Mouse (Mus musculus): ENCODE results near the gene Cfap46. TPM values are rescaled to one million over a fixed set of nuclear protein-coding genes. Genes with fewer than 3 reads are reported as not detected.
A peak's percentile ranks its signal among the peaks of the same experiment; 100 is the strongest.

The Cfap46 gene
- 2.7 and 3.3 TPM in 2 replicates for polyA plus RNA-seq (2015; fragmentation: Nextera tagmentation; extraction: Ambion mirVana)

DNA sequence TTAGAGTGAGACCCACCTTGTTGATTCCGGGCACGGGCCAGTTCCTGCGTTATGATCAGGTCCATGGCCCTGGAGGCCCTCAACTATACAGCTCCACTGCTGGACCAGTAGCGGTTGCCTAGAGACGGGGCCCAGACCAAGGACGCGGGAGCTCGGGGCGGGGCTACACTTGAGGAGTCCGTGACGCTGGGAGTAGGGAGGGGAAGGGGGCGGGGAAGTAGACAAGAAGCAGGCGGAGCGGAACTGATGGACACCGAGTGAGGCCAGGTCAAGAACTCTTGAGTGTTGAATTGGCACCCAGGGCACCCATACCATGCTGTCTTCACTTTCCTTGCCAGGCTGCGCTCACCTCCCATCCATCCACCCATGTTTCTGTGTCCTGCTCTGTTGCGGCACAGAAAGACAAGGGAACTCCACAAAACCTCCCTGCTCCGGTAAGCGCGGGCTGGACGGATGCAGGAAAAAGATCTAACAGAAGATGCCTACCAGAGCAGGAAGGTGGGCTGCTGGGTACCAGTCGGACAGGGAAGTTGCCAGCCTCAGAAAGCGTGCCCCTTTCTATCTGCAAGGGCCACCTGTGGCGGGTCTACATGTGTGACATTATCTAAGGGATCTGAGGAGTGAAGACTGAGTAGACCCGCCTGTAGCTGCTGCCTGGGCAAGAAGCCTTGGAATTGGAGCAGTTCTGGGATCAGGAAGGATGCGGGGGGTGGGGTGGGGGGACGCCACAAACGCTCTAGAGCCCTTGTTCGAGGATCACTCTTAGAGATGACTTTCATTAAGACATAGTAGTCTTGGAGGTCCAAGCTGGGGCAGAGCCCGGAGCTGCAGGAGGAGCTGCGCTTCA lies at the start of gene Cfap46:
Gene Cfap46, minus strand, starts transcription at position 112 of the 847 bp plus-strand sequence.
- peak within 1 kb of the TSS; percentile 63 for H3K9ac ChIP-seq (ENCODE audit: low read length)
- peak within 1 kb of the TSS; percentile 65 for H3K4me3 ChIP-seq (ENCODE audit: low read length)
- ATAC-seq (ENCODE audit: low read depth), result peak; percentile 92
- no peak within 1 kb of the TSS for H3K27ac ChIP-seq (ENCODE audit: low read length)
- H3K36me3 ChIP-seq (ENCODE audit: control insufficient read depth, insufficient read depth, low read length), result no peaks in the 10 kb centered on the region
- H3K9me3 ChIP-seq (ENCODE audit: control insufficient read depth, low read length), result no peaks in the 10 kb centered on the region
- WGBS, result under 1% methylated on average over 30 of the region's 31 CpGs
- H3K4me2 ChIP-seq (ENCODE audit: low read depth, low read length), result peak within 1 kb of the TSS; percentile 94
- H3K4me1 ChIP-seq (replicated peaks; ENCODE audit: control insufficient read depth, insufficient read depth, low read length), result 0 out of 2 replicates have a peak, but pooled peaks cover 5% of the 10 kb centered on the region
- H3K27me3 ChIP-seq (ENCODE audit: control insufficient read depth, insufficient read depth, low read depth, low read length), result no peaks in the 10 kb centered on the region; the same call in 1 of the 2 replicates

DNA sequence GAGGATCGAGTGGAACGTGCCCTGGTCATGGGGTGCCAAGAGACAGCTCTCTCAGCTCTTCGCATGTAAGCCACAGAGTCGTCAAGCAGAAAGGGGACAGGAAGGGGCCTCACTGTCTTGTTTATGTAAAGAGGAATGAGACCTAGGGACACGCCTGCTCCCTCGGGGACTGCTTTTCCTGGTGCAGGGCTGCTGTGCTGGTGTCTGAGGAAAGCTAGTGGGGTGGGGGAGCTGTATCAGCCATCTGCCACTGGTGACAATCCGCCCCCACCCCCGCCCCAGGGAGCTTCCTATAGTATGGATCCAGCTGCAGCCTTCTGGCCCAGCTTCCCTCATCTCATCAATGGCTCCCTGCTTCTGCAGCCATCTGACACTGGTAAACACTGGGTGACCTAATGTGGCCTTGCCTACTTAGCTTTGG lies 47.7 kb upstream of the Cfap46 start:
- H3K4me1 ChIP-seq (replicated peaks; ENCODE audit: control insufficient read depth, insufficient read depth, low read length), result 0 out of 2 replicates have a peak, but pooled peaks cover 4% of the 10 kb centered on the region
- H3K4me2 ChIP-seq (ENCODE audit: low read depth, low read length), result no peak overlapping the region
- H3K9me3 ChIP-seq (ENCODE audit: control insufficient read depth, low read length), result no peaks in the 10 kb centered on the region
- no peak overlapping the region for H3K9ac ChIP-seq (ENCODE audit: low read length)
- WGBS, result 26% methylated on average over 8 of the region's 8 CpGs
- ATAC-seq (ENCODE audit: low read depth), result peak; percentile 85
- H3K27me3 ChIP-seq (ENCODE audit: control insufficient read depth, insufficient read depth, low read depth, low read length), result no peaks in the 10 kb centered on the region
- H3K4me3 ChIP-seq (ENCODE audit: low read length), result no peak overlapping the region
- peak overlapping the region; percentile 54 for H3K27ac ChIP-seq (ENCODE audit: low read length)
- H3K36me3 ChIP-seq (ENCODE audit: control insufficient read depth, insufficient read depth, low read length), result no peaks in the 10 kb centered on the region

DNA sequence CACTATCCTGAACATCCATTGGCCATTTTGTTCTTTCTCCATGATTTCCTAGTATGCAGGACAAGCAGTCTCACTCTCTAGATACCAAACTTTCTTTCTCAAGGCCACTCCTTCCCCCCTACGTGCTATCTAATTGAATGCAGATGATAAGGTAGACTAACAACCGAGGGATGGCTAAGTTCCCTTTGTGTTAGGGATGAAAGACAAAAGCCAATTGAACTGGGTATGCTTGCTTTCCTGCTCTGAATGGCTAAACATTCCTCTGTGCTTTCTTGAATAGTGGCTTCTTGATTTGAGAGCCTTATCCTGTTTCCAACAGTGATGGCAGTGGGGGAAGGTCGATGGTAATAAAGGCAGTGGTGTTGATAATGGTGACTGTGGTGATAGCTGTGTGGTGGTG lies 43.5 kb upstream of the Cfap46 start:
- no peak for ATAC-seq (ENCODE audit: low read depth)
- WGBS, result 32% methylated on average over 3 of the region's 3 CpGs
- H3K27me3 ChIP-seq (ENCODE audit: control insufficient read depth, insufficient read depth, low read depth, low read length), result no peaks in the 10 kb centered on the region
- H3K27ac ChIP-seq (ENCODE audit: low read length), result no peak overlapping the region
- no peak overlapping the region for H3K4me3 ChIP-seq (ENCODE audit: low read length)
- H3K36me3 ChIP-seq (ENCODE audit: control insufficient read depth, insufficient read depth, low read length), result no peaks in the 10 kb centered on the region
- 0 out of 2 replicates have a peak, but pooled peaks cover 4% of the 10 kb centered on the region for H3K4me1 ChIP-seq (replicated peaks; ENCODE audit: control insufficient read depth, insufficient read depth, low read length)
- no peaks in the 10 kb centered on the region for H3K9me3 ChIP-seq (ENCODE audit: control insufficient read depth, low read length)
- H3K9ac ChIP-seq (ENCODE audit: low read length), result no peak overlapping the region
- H3K4me2 ChIP-seq (ENCODE audit: low read depth, low read length), result no peak overlapping the region

DNA sequence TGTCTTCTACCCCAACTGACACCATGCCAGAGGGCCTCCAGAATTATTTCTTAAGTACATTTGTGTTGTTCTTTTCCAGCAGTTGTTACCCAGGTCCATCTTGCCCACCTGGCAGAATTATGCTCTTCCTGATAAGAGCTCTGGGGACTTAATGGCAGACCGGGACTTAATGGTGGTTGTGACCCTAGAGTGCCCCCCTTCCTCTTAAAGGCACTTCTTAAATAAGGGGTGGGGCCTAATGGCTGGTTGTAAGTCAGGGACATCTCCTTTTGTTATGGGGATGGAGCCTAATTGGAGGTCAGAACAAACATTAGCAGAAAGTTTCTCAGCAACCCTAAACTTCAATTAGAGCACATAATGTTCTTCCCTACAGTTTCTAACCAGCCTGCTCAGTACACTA lies 42.0 kb upstream of the Cfap46 start:
- 42% methylated on average over 1 of the region's 1 CpGs for WGBS
- Histone ChIP-seq H3K27ac (ENCODE audit: low read length) (no peak overlapping the region), H3K27me3 (ENCODE audit: control insufficient read depth, insufficient read depth, low read depth, low read length) (no peaks in the 10 kb centered on the region), H3K9me3 (ENCODE audit: control insufficient read depth, low read length) (no peaks in the 10 kb centered on the region), H3K9ac (ENCODE audit: low read length) (no peak overlapping the region), H3K36me3 (ENCODE audit: control insufficient read depth, insufficient read depth, low read length) (no peaks in the 10 kb centered on the region), H3K4me2 (ENCODE audit: low read depth, low read length) (no peak overlapping the region), H3K4me3 (ENCODE audit: low read length) (no peak overlapping the region), H3K4me1 (replicated peaks; ENCODE audit: control insufficient read depth, insufficient read depth, low read length) (no peaks in the 10 kb centered on the region)
- ATAC-seq (ENCODE audit: low read depth), result no peak

DNA sequence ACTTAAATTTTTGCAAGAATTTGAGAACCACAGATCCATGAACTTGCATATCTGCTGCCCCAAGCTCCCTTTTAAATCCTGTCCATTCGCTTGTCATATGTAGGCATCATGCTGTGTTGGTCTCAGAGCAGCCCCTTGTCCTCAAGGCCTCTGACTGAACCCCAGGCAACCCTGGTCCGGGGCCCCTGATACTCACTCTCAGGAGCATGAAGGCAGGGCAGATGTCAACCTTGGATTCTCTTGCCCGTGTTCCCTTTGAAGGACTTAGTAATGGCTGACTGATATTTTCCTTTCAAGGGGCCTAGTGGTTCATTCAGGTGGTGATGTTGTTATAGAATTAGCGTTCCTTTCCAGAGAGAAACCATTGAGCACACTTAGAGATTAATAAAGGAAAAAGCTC lies 40.4 kb upstream of the Cfap46 start:
- no peaks in the 10 kb centered on the region for H3K27me3 ChIP-seq (ENCODE audit: control insufficient read depth, insufficient read depth, low read depth, low read length)
- H3K27ac ChIP-seq (ENCODE audit: low read length), result no peak overlapping the region
- WGBS, result 83% methylated on average over 4 of the region's 4 CpGs
- no peak overlapping the region for H3K9ac ChIP-seq (ENCODE audit: low read length)
- no peaks in the 10 kb centered on the region for H3K4me1 ChIP-seq (replicated peaks; ENCODE audit: control insufficient read depth, insufficient read depth, low read length)
- H3K36me3 ChIP-seq (ENCODE audit: control insufficient read depth, insufficient read depth, low read length), result no peaks in the 10 kb centered on the region
- H3K4me2 ChIP-seq (ENCODE audit: low read depth, low read length), result no peak overlapping the region
- no peak overlapping the region for H3K4me3 ChIP-seq (ENCODE audit: low read length)
- no peak for ATAC-seq (ENCODE audit: low read depth)
- H3K9me3 ChIP-seq (ENCODE audit: control insufficient read depth, low read length), result no peaks in the 10 kb centered on the region

DNA sequence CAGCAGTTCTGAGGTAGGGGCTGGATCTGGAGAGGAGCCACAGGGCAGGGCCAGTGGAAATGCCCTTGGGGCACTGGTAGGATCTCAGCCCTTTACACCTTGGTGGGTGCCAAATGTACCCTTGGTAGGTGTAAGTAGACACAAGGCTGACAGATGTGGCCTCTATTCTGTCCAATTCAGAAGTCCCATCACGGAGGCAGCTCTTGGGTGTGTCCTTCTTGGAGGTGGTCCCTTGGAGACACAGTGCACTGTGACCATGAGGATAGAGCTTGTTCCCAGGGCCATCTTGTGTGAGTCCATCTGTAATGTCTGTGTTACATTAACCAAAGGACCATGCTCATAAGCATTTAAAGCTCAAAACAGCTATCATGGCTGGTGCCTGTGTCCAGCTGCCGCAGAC lies 37.6 kb upstream of the Cfap46 start:
- WGBS, result 94% methylated on average over 2 of the region's 2 CpGs
- Histone ChIP-seq H3K4me1 (replicated peaks; ENCODE audit: control insufficient read depth, insufficient read depth, low read length) (no peaks in the 10 kb centered on the region), H3K36me3 (ENCODE audit: control insufficient read depth, insufficient read depth, low read length) (no peaks in the 10 kb centered on the region), H3K4me3 (ENCODE audit: low read length) (no peak overlapping the region), H3K27me3 (ENCODE audit: control insufficient read depth, insufficient read depth, low read depth, low read length) (no peaks in the 10 kb centered on the region), H3K9ac (ENCODE audit: low read length) (no peak overlapping the region), H3K27ac (ENCODE audit: low read length) (no peak overlapping the region), H3K4me2 (ENCODE audit: low read depth, low read length) (no peak overlapping the region), H3K9me3 (ENCODE audit: control insufficient read depth, low read length) (no peaks in the 10 kb centered on the region)
- no peak for ATAC-seq (ENCODE audit: low read depth)

DNA sequence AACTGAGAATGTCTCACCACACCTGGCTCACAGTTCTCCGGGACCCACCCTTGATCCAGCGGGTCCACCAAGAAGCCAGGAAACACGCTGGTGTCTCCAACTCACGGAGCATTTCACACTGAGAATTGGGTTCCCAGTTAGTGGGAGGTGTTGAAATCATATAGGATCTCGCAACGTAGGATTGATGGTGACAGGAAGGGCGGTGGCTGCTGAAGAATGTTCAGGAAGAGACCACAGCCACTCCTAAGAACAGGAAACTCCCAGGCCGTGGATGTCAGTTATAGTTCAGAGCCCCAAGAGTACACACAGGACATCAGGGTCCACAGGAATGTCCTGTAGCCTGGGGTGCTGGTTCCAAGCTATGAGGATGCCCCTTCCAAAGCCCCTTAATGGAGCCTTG lies 34.2 kb upstream of the Cfap46 start:
- no peaks in the 10 kb centered on the region for H3K36me3 ChIP-seq (ENCODE audit: control insufficient read depth, insufficient read depth, low read length)
- no peaks in the 10 kb centered on the region for H3K4me1 ChIP-seq (replicated peaks; ENCODE audit: control insufficient read depth, insufficient read depth, low read length)
- H3K4me2 ChIP-seq (ENCODE audit: low read depth, low read length), result no peak overlapping the region
- H3K9me3 ChIP-seq (ENCODE audit: control insufficient read depth, low read length), result no peaks in the 10 kb centered on the region
- no peak overlapping the region for H3K4me3 ChIP-seq (ENCODE audit: low read length)
- H3K27ac ChIP-seq (ENCODE audit: low read length), result no peak overlapping the region
- ATAC-seq (ENCODE audit: low read depth), result no peak
- H3K27me3 ChIP-seq (ENCODE audit: control insufficient read depth, insufficient read depth, low read depth, low read length), result no peaks in the 10 kb centered on the region
- H3K9ac ChIP-seq (ENCODE audit: low read length), result no peak overlapping the region
- WGBS, result 73% methylated on average over 8 of the region's 8 CpGs

DNA sequence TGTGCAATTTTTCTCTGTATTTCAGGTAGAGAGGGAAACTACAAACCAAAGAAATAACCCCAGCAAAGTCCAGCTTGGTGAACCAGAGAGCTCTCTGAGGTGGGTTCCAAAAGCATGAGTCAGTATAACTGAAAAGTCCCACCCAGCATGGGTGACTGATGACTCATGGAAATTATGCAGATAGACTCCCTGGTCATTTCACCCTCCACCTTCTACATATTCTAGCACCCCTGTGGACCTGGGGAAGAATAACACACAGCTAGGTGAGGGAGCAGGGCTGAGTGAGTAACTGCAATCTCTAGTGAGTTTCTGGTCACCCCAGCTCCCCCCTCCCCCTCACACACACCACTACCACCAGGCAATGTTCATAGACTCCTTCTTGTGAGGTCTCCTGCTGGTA lies 28.2 kb upstream of the Cfap46 start:
- H3K9me3 ChIP-seq (ENCODE audit: control insufficient read depth, low read length), result no peaks in the 10 kb centered on the region
- no peak for ATAC-seq (ENCODE audit: low read depth)

DNA sequence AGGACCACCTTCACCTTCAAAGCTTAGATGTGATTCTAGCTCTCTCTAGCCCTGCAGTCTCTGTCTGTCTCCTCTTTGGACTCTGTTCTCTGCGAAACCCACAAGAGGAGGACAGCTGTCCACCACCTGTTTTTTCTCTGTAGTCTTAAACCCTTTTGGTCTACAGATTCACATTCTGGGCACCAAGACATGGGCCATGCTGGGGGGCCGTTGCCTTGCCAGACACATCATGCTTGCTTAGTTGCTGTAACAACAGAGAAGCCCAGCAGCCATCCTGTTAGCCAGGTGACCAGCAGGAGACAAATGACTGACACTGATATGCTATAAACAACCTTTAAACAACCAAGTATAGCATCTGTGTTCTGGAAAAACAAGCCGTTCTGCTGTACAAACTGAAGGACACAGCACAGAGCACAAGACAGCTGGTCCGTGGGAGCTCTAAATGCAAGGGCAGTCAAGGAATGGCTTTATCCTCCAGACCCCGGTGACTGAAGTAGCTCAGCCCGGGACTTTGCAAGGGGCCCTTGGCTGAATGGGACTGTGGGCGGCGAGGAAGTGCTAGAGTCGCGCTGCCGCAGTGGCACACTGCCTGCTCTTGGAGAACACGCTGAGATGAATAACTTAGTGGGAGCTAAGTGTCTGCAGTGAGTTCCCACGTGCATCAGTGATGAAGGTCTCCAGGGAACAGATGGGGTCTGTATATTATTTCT lies 22.9 kb upstream of the Cfap46 start:
- Histone ChIP-seq H3K9me3 (ENCODE audit: control insufficient read depth, low read length) (no peaks in the 10 kb centered on the region), H3K27ac (ENCODE audit: low read length) (no peak overlapping the region), H3K27me3 (ENCODE audit: control insufficient read depth, insufficient read depth, low read depth, low read length) (no peaks in the 10 kb centered on the region), H3K4me3 (ENCODE audit: low read length) (no peak overlapping the region), H3K36me3 (ENCODE audit: control insufficient read depth, insufficient read depth, low read length) (no peaks in the 10 kb centered on the region), H3K4me2 (ENCODE audit: low read depth, low read length) (no peak overlapping the region), H3K4me1 (replicated peaks; ENCODE audit: control insufficient read depth, insufficient read depth, low read length) (no peaks in the 10 kb centered on the region), H3K9ac (ENCODE audit: low read length) (no peak overlapping the region)
- 41% methylated on average over 13 of the region's 13 CpGs for WGBS
- no peak for ATAC-seq (ENCODE audit: low read depth)

More for the DNA sequence above, 28.2 kb upstream of the Cfap46 start:
- no peaks in the 10 kb centered on the region for H3K27me3 ChIP-seq (ENCODE audit: control insufficient read depth, insufficient read depth, low read depth, low read length)
- H3K9ac ChIP-seq (ENCODE audit: low read length), result no peak overlapping the region
- H3K4me1 ChIP-seq (replicated peaks; ENCODE audit: control insufficient read depth, insufficient read depth, low read length), result no peaks in the 10 kb centered on the region
- H3K27ac ChIP-seq (ENCODE audit: low read length), result no peak overlapping the region
- H3K4me2 ChIP-seq (ENCODE audit: low read depth, low read length), result no peak overlapping the region
- H3K4me3 ChIP-seq (ENCODE audit: low read length), result no peak overlapping the region
- H3K36me3 ChIP-seq (ENCODE audit: control insufficient read depth, insufficient read depth, low read length), result no peaks in the 10 kb centered on the region

Data from lung, embryonic 16.5 days (tissue).